Mouse (Mus musculus): ENCODE results near the gene E130208F15Rik. TPM values are rescaled to one million over a fixed set of nuclear protein-coding genes. Genes with fewer than 3 reads are reported as not detected.
A peak's percentile ranks its signal among the peaks of the same experiment; 100 is the strongest.

The E130208F15Rik gene
- total RNA-seq, 1 experiment from 2014 or later, result 6.6 TPM

GRCm38 (mm10) chr7:30297266-30297665, 24.3 kb upstream of the E130208F15Rik start:
- no peak for ATAC-seq (ENCODE audit: extremely low read depth, insufficient number of reproducible peaks, low FRiP score, poor library complexity, severe bottlenecking)

GRCm38 (mm10) chr7:30300914-30301313, 20.6 kb upstream of the E130208F15Rik start:
- peak; percentile 59; the same call in 1 of the 2 replicates for ATAC-seq (ENCODE audit: extremely low read depth, insufficient number of reproducible peaks, low FRiP score, poor library complexity, severe bottlenecking)

GRCm38 (mm10) chr7:30306083-30306779, 15.3 kb upstream of the E130208F15Rik start:
- no peak for ATAC-seq (ENCODE audit: extremely low read depth, insufficient number of reproducible peaks, low FRiP score, poor library complexity, severe bottlenecking)

- peak; percentile 97 for ATAC-seq (ENCODE audit: extremely low read depth, insufficient number of reproducible peaks, low FRiP score, poor library complexity, severe bottlenecking)
These were observed 13.2 kb upstream of the E130208F15Rik start, which contains the start of gene Alkbh6 for GRCm38 (mm10) chr7:30308076-30309005. Alkbh6 (plus strand) TSS chr7:30308717.

GRCm38 (mm10) chr7:30309395-30310129, 12.0 kb upstream of the E130208F15Rik start:
- no peak for ATAC-seq (ENCODE audit: extremely low read depth, insufficient number of reproducible peaks, low FRiP score, poor library complexity, severe bottlenecking)

GRCm38 (mm10) chr7:30310136-30310535, 11.4 kb upstream of the E130208F15Rik start:
- no peak for ATAC-seq (ENCODE audit: extremely low read depth, insufficient number of reproducible peaks, low FRiP score, poor library complexity, severe bottlenecking)

GRCm38 (mm10) chr7:30313666-30314320, 7.7 kb upstream of the E130208F15Rik start:
- ATAC-seq (ENCODE audit: extremely low read depth, insufficient number of reproducible peaks, low FRiP score, poor library complexity, severe bottlenecking), result no peak

GRCm38 (mm10) chr7:30314721-30315155, 6.8 kb upstream of the E130208F15Rik start, which contains the start of gene Syne4:
Syne4 (plus strand) TSS chr7:30314807.
- no peak for ATAC-seq (ENCODE audit: extremely low read depth, insufficient number of reproducible peaks, low FRiP score, poor library complexity, severe bottlenecking)

GRCm38 (mm10) chr7:30315559-30316529, 5.7 kb upstream of the E130208F15Rik start:
- no peak for ATAC-seq (ENCODE audit: extremely low read depth, insufficient number of reproducible peaks, low FRiP score, poor library complexity, severe bottlenecking)

- ATAC-seq (ENCODE audit: extremely low read depth, insufficient number of reproducible peaks, low FRiP score, poor library complexity, severe bottlenecking), result no peak
These were observed 3.4 kb upstream of the E130208F15Rik start for GRCm38 (mm10) chr7:30318142-30318541.

- no peak for ATAC-seq (ENCODE audit: extremely low read depth, insufficient number of reproducible peaks, low FRiP score, poor library complexity, severe bottlenecking)
These were observed 594 bp upstream of the E130208F15Rik start for GRCm38 (mm10) chr7:30320946-30321345.

GRCm38 (mm10) chr7:30322285-30322667, 736 bp downstream of the E130208F15Rik start:
- ATAC-seq (ENCODE audit: extremely low read depth, insufficient number of reproducible peaks, low FRiP score, poor library complexity, severe bottlenecking), result peak; percentile 95

- no peak for ATAC-seq (ENCODE audit: extremely low read depth, insufficient number of reproducible peaks, low FRiP score, poor library complexity, severe bottlenecking)
These were observed 1.3 kb downstream of the E130208F15Rik start for GRCm38 (mm10) chr7:30322865-30323264.

- ATAC-seq (ENCODE audit: extremely low read depth, insufficient number of reproducible peaks, low FRiP score, poor library complexity, severe bottlenecking), result no peak
These were observed 2.3 kb downstream of the E130208F15Rik start, which contains the start of gene Sdhaf1 for GRCm38 (mm10) chr7:30323795-30324194. Sdhaf1 (minus strand) TSS chr7:30323895.

GRCm38 (mm10) chr7:30324300-30324944, 2.9 kb downstream of the E130208F15Rik start:
- ATAC-seq (ENCODE audit: extremely low read depth, insufficient number of reproducible peaks, low FRiP score, poor library complexity, severe bottlenecking), result no peak

GRCm38 (mm10) chr7:30325364-30325763, 3.8 kb downstream of the E130208F15Rik start:
- peak; percentile 42; the same call in 1 of the 2 replicates for ATAC-seq (ENCODE audit: extremely low read depth, insufficient number of reproducible peaks, low FRiP score, poor library complexity, severe bottlenecking)

GRCm38 (mm10) chr7:30326427-30326826, 4.9 kb downstream of the E130208F15Rik start:
- ATAC-seq (ENCODE audit: extremely low read depth, insufficient number of reproducible peaks, low FRiP score, poor library complexity, severe bottlenecking), result no peak

All from neutrophil, adult 5-6 weeks (primary cell).